Mouse (Mus musculus): Measurements from ENCODE around the gene Bhlhb9. TPM values are rescaled to one million over a fixed set of nuclear protein-coding genes. Genes with fewer than 3 reads are reported as not detected.

The Bhlhb9 gene
- polyA plus RNA-seq, 1 experiment from 2014 or later = 71.2 TPM

MicroRNA genes within 50 kb of the gene (microRNA counts, 519-probe panel; counts per million panel counts)
- not detected for microRNA mmu-miR-1970

Small RNA genes lying within 50 kb of the gene (microRNA-seq; reads per million reads assigned to microRNA genes)
- gene Mir1970 = not detected

Other genes with a start within 250 kb of the Bhlhb9 start
- 0.11 TPM in 2 replicates for gene Nxf7, start 198.8 kb upstream of the Bhlhb9 start, polyA plus RNA-seq (2015; fragmentation: Nextera tagmentation; extraction: Ambion mirVana)
- gene Prame, start 169.9 kb upstream of the Bhlhb9 start, polyA plus RNA-seq (2015; fragmentation: Nextera tagmentation; extraction: Ambion mirVana) = not detected in 2 replicates
- gene Tcp11x2, start 103.8 kb upstream of the Bhlhb9 start, polyA plus RNA-seq (2015; fragmentation: Nextera tagmentation; extraction: Ambion mirVana) = 0.11 TPM in 1 of 2 replicates, not detected in the other
- 0.85 TPM in 1 of 2 replicates, not detected in the other for gene Tmsb15a, start 72.3 kb upstream of the Bhlhb9 start, polyA plus RNA-seq (2015; fragmentation: Nextera tagmentation; extraction: Ambion mirVana)
- 8.0 and 9.3 TPM in 2 replicates for gene Armcx5, start 54.9 kb upstream of the Bhlhb9 start, polyA plus RNA-seq (2015; fragmentation: Nextera tagmentation; extraction: Ambion mirVana)
- gene Gprasp1, start 54.9 kb upstream of the Bhlhb9 start, polyA plus RNA-seq (2015; fragmentation: Nextera tagmentation; extraction: Ambion mirVana) = 30.9 and 32.5 TPM in 2 replicates
- 18.3 and 21.0 TPM in 2 replicates for gene Gprasp2, start 41.4 kb downstream of the Bhlhb9 start, polyA plus RNA-seq (2015; fragmentation: Nextera tagmentation; extraction: Ambion mirVana)
- 51.8 and 62.1 TPM in 2 replicates for gene Arxes2, start 196.2 kb downstream of the Bhlhb9 start, polyA plus RNA-seq (2015; fragmentation: Nextera tagmentation; extraction: Ambion mirVana)
- 18.6 and 19.1 TPM in 2 replicates for gene Arxes1, start 235.8 kb downstream of the Bhlhb9 start, polyA plus RNA-seq (2015; fragmentation: Nextera tagmentation; extraction: Ambion mirVana)